Mouse (Mus musculus): Measurements from ENCODE around the gene Fxyd6.

Gene Fxyd6

GRCm38 (mm10) chr9:45373896-45374295, 3.9 kb downstream of the Fxyd6 start:
- in situ Hi-C loops (cut with MboI; ENCODE audit: unreplicated experiment in 2 of 2): loop anchor here in 1 of 2 experiments (10.0 kb wide), 1 partner anchor 49 kb away; no protein-coding TSS in a partner anchor

DNA sequence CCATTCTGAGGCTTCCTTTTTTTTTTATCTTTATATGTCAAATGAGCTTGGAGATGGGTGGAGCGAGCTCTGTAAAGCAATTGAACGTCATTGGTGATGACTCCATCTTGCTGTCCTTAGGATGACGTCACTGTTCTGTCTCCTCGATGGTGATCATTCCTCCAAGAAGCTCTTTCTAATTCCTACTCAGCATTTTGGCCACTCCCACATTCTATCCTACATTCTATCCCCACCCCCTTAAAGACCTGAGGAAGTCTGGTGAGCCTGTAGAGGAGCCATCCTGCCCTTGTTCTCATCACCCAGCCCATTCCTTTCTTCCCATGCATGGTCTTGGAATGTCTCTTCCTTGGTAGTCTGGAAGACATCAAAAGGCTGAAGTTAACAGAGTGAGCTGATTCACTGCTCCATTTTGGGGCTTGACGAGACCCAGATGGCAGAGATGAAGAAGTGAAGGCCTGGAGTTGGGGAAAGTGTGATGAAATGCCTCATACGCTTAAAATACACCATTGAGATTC, 5.1 kb downstream of the Fxyd6 start:
- in situ Hi-C loops (cut with MboI; ENCODE audit: unreplicated experiment in 2 of 2): loop anchor here in 1 of 2 experiments (10.0 kb wide), 1 partner anchor 50 kb away; no protein-coding TSS in a partner anchor

DNA sequence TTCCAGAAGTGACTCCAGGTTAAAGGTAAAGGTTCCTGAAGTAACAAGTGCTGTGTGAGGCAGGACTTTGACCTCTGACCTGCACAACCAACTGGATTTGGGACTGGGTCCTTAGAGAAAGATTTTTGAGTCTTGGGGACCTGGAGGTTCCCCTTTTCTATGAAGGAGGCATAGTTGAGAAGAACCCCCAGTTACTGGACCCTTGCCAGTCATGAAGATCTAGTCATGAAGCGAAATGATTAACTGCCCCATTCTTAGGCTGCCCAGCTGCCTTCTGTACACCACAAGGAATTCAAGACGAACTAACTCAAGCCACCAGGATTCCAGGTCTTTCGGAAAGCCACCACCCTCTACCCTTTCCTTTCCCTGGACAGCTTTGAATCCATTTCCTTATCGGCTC, 6.4 kb downstream of the Fxyd6 start:
- in situ Hi-C loops (cut with MboI; ENCODE audit: unreplicated experiment in 2 of 2): loop anchor here in 1 of 2 experiments (10.0 kb wide), 1 partner anchor 52 kb away; no protein-coding TSS in a partner anchor

- in situ Hi-C loops (cut with MboI; ENCODE audit: unreplicated experiment in 2 of 2): loop anchor here in 1 of 2 experiments (10.0 kb wide), 1 partner anchor 52 kb away; no protein-coding TSS in a partner anchor
Measured at GRCm38 (mm10) chr9:45376883-45377282, 6.9 kb downstream of the Fxyd6 start.

GRCm38 (mm10) chr9:45380411-45381251, 10.6 kb downstream of the Fxyd6 start:
- in situ Hi-C loops (cut with MboI; ENCODE audit: unreplicated experiment in 2 of 2): loop anchor here (5.0 to 10.0 kb wide), 2 partner anchors 78 to 466 kb away; no protein-coding TSS in a partner anchor

- in situ Hi-C loops (cut with MboI; ENCODE audit: unreplicated experiment in 2 of 2): loop anchor here (5.0 to 10.0 kb wide), 2 partner anchors 80 to 468 kb away; no protein-coding TSS in a partner anchor
Measured at GRCm38 (mm10) chr9:45382336-45382735, 12.4 kb downstream of the Fxyd6 start.

DNA sequence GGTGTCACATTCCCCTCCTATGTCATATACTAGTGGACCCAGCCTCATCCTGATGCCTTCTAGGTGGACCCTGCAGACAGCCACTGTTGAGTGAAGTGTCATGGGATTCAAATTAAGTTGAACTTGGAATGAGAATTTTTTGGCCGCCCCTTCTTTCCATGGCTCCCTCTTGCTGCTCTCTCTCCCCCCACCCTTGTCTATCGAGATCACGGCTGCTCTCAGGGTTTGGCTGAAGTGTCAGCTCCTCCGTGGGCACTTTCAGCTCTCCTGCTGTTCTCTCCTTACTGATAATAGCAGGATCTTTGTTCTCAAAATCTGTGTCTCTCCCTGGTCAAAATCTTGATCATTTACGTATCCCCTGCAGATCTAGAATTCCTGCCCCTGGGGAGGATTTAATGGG, 12.8 kb downstream of the Fxyd6 start:
- in situ Hi-C loops (cut with MboI; ENCODE audit: unreplicated experiment in 2 of 2): loop anchor here (5.0 to 10.0 kb wide), 2 partner anchors 81 to 468 kb away; no protein-coding TSS in a partner anchor

GRCm38 (mm10) chr9:45383883-45384282, 13.9 kb downstream of the Fxyd6 start:
- in situ Hi-C loops (cut with MboI; ENCODE audit: unreplicated experiment in 2 of 2): loop anchor here (5.0 to 10.0 kb wide), 2 partner anchors 82 to 469 kb away; no protein-coding TSS in a partner anchor

DNA sequence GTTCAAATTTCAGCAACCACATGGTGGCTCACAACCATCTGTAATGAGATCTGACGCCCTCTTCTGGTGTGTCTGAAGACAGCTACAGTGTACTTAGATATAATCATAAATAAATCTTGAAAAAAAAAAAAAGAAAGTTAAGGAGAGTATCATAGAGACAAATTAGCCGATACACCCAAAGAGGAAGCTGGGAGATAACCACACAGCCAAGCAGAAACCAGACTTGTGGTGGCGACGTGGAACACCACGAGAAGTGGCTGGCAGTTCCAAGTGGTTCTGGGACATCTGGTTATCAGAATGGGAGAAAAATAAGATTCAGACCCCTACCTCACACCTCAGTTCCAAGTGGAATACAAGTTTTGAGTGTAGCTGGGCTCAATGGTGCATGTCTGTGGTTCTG, 16.7 kb downstream of the Fxyd6 start:
- in situ Hi-C loops (cut with MboI; ENCODE audit: unreplicated experiment in 2 of 2): loop anchor here (5.0 to 10.0 kb wide), 5 partner anchors 84 to 472 kb away; no protein-coding TSS in a partner anchor

DNA sequence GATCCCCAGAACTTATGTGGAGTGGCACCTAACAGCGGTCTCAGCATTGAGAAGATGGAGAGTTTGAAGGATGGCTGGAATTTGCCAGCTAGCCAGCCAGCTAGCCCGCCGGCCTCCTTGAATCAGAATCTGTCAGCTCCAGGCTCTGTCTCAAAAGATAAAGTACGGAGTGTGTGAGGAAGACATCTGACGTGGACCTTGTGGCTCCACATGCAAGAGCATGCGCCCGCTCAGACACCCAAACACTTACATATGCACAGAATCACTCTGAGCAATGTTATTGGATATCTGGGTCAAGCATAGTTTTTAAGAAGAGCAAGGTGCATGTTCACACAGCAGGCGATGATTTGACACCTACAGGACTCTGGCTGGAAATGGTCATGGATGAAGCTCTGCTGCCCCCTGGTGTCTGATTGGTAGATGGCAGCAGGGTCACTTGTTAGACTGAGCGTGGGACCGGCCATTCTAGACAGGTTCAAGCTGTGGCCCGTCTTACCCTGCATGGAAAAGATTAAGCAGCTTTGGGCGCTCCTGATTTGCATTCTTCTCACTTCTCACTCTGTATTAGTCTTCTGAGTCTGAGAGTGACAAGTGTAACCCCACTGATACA, 18.5 kb downstream of the Fxyd6 start:
- in situ Hi-C loops (cut with MboI; ENCODE audit: unreplicated experiment in 2 of 2): loop anchor here (5.0 to 10.0 kb wide), 5 partner anchors 86 to 474 kb away; no protein-coding TSS in a partner anchor

GRCm38 (mm10) chr9:45389596-45389995, 19.6 kb downstream of the Fxyd6 start:
- in situ Hi-C loops (cut with MboI; ENCODE audit: unreplicated experiment in 2 of 2): loop anchor here (5.0 to 10.0 kb wide), 5 partner anchors 87 to 475 kb away; no protein-coding TSS in a partner anchor

GRCm38 (mm10) chr9:45391299-45391698, 21.3 kb downstream of the Fxyd6 start:
- in situ Hi-C loops (cut with MboI; ENCODE audit: unreplicated experiment in 2 of 2): loop anchor here in 1 of 2 experiments (5.0 to 10.0 kb wide), 2 partner anchors 259 to 366 kb away; no protein-coding TSS in a partner anchor

- in situ Hi-C loops (cut with MboI; ENCODE audit: unreplicated experiment in 2 of 2): loop anchor here in 1 of 2 experiments (10.0 kb wide), 1 partner anchor 370 kb away; no protein-coding TSS in a partner anchor
Measured at GRCm38 (mm10) chr9:45395218-45395617, 25.2 kb downstream of the Fxyd6 start.

- in situ Hi-C loops (cut with MboI; ENCODE audit: unreplicated experiment in 2 of 2): loop anchor here in 1 of 2 experiments (10.0 kb wide), 1 partner anchor 371 kb away; no protein-coding TSS in a partner anchor
Measured at GRCm38 (mm10) chr9:45395796-45396195, 25.8 kb downstream of the Fxyd6 start.

- in situ Hi-C loops (cut with MboI; ENCODE audit: unreplicated experiment in 2 of 2): loop anchor here in 1 of 2 experiments (10.0 kb wide), 1 partner anchor 374 kb away; no protein-coding TSS in a partner anchor
Measured at GRCm38 (mm10) chr9:45398336-45398735, 28.4 kb downstream of the Fxyd6 start.

DNA sequence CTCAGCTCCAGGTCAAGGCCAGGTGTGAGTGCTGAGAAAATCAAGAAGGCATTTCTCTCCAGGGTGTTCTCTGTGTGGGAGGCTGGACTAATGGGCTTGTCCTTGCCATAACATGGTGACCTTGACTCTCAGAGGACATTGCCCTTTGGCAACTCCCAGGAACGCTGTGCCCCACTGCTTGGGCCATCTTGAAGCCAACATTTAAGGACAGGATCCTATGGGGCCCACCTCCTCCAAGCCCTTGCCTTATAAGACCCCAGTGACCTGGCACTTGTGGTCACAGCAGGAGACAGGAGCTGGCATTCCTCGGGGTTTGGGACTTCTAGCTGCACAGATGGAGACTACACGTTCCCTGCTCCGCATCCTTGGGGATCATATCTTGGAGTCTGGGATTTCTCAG, 29.4 kb downstream of the Fxyd6 start, which contains the start of gene Fxyd2:
Gene Fxyd2 (plus strand): TSS at position 236 of the 400 bp plus-strand sequence.
- in situ Hi-C loops (cut with MboI; ENCODE audit: unreplicated experiment in 2 of 2): loop anchor here in 1 of 2 experiments (10.0 kb wide), 1 partner anchor 375 kb away; no protein-coding TSS in a partner anchor

DNA sequence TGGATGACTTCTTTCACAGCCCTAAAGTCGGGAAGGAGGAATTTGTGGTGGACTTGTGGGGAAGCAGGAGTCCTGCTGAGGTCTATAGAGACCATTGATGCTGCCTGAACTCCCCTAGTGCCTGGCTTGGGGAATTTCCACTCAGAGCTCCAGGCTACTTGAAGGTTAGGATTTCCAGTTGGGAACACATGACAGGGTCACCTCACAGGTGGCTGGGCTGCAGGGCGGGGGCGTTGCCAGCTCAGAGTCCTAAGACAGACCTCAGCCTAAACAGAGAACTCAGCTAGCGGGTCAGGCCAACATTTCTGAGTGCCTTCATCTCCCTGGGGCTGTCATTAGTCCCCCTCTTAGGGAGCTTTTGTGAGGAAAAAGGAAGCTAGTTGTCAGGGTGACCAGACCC, 31.9 kb downstream of the Fxyd6 start:
- in situ Hi-C loops (cut with MboI; ENCODE audit: unreplicated experiment in 2 of 2): loop anchor here (25.0 kb wide), 4 partner anchors 535 to 940 kb away; partner anchors contain the start of genes Upk2 (in 2 of the 2), Apoa5 (in 1 of the 2), Tagln (in 1 of the 2) and Zpr1 (in 1 of the 2)

DNA sequence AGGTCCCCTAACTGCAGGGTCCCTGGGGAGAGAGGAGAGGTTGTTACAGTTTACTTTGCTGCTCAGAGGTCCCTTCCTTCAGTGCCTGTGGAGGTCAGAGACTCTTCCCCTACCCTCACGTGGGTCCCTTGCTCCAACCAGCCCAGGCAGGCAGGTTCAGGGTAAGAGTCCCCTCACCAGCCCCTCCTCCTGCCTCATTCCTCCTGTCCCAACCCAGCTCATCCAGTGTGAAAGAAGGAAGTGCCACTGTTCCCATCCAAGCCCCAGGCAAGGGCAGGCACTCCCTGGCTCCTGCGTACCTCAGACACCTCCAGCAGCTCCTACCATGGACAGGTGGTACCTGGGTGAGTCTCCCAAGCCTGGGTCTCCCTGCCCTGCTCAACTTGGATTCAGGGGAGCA, 33.0 kb downstream of the Fxyd6 start:
- in situ Hi-C loops (cut with MboI; ENCODE audit: unreplicated experiment in 2 of 2): loop anchor here (25.0 kb wide), 4 partner anchors 534 to 941 kb away; partner anchors contain the start of genes Upk2 (in 2 of the 2), Apoa5 (in 1 of the 2), Tagln (in 1 of the 2) and Zpr1 (in 1 of the 2)

DNA sequence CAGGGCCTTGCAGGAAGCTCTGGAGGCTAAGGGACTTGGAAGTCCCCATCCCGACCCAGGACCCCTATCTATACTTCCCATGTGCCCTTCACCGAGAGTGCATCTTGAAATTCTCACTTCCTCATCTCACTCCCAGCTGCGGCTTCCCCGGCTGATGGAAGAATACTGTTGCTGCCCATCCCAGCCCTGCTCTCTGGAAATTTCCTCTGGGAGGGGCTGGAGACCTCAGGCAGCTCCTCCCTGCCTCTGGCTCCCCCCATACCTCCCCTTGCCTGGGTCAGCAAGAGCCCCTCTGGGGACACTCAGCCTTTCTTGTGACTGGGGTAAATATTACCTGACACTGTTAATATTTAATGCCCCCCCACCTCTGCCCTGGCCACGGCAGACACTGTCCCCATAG, 35.7 kb downstream of the Fxyd6 start:
- in situ Hi-C loops (cut with MboI; ENCODE audit: unreplicated experiment in 2 of 2): loop anchor here (25.0 kb wide), 4 partner anchors 532 to 943 kb away; partner anchors contain the start of genes Upk2 (in 2 of the 2), Apoa5 (in 1 of the 2), Tagln (in 1 of the 2) and Zpr1 (in 1 of the 2)

All from v-Abl transformed pro-B cells (cell line).